22 mouse cellular contexts compared by ENCODE assay signal in genomic region chr2:73107089-73107488, GRCm38 (mm10).
"Had no signal": no experiment of that assay in that cellular context is flagged by ENCODE, and none has a peak within 500 bp of the region (broad histone marks: within the 10 kb centered on the region; RNA-seq: fewer than 3 reads in every experiment).

No protein-coding gene starts in this region.

- DNase-seq: lung, adult 18-20 months; lung, embryonic 14.5 days; lung, postnatal 10 days; lung, postnatal 4 days; midbrain, embryonic 14.5 days; retina, postnatal 1 day; right cerebral cortex, adult 18-20 months; right cerebral cortex, postnatal 25 days; right cerebral cortex, postnatal 4 days; spleen, adult 18-20 months; thymus, adult 2 months; thymus, postnatal 25 days; thymus, postnatal 4 days had no signal

- H3K4me1 ChIP-seq: megakaryocyte, embryonic 14.5 days; midbrain, embryonic 10.5 days; midbrain, embryonic 12.5 days; neural tube, embryonic 13.5 days; neural tube, embryonic 15.5 days; stomach, embryonic 15.5 days had no signal

- H3K9ac ChIP-seq: lung, embryonic 14.5 days; midbrain, embryonic 12.5 days; neural tube, embryonic 13.5 days; neural tube, embryonic 15.5 days; stomach, embryonic 15.5 days had no signal

- H3K27me3 ChIP-seq: megakaryocyte, embryonic 14.5 days; midbrain, embryonic 12.5 days; neural tube, embryonic 13.5 days; neural tube, embryonic 15.5 days; stomach, embryonic 15.5 days had no signal

- H3K4me2 ChIP-seq: lung, embryonic 14.5 days; midbrain, embryonic 12.5 days; neural tube, embryonic 13.5 days; neural tube, embryonic 15.5 days; stomach, embryonic 15.5 days had no signal

- H3K36me3 ChIP-seq: midbrain, embryonic 10.5 days; midbrain, embryonic 12.5 days; neural tube, embryonic 13.5 days; neural tube, embryonic 15.5 days; stomach, embryonic 15.5 days had no signal

- H3K4me3 ChIP-seq: megakaryocyte, embryonic 14.5 days; midbrain, embryonic 10.5 days; midbrain, embryonic 12.5 days; myocyte; neural tube, embryonic 13.5 days; neural tube, embryonic 15.5 days; stomach, embryonic 15.5 days had no signal

- H3K9me3 ChIP-seq: megakaryocyte, embryonic 14.5 days; midbrain, embryonic 10.5 days; midbrain, embryonic 12.5 days; neural tube, embryonic 13.5 days; neural tube, embryonic 15.5 days; stomach, embryonic 15.5 days had no signal

- ATAC-seq: midbrain, embryonic 16.5 days had no signal

- H3K27ac ChIP-seq: midbrain, embryonic 10.5 days; midbrain, embryonic 12.5 days; neural tube, embryonic 13.5 days; neural tube, embryonic 15.5 days; stomach, embryonic 15.5 days; stomach, postnatal 0 days had no signal
